Mouse (Mus musculus) gastrocnemius, adult 18-20 months (tissue): ENCODE results near the gene Gm20824. TPM values are rescaled to one million over a fixed set of nuclear protein-coding genes. Genes with fewer than 3 reads are reported as not detected.
"Not testable (repeated sequence)": the region's sequence is repeated elsewhere in the genome, so short reads cannot be mapped to it uniquely, and the experiment has no call there.

ENCODE experiments used
- DNase-seq: peaks from one replicate; pipeline ENCODE4 v3.0.0; 2021; ENCODE audit warnings: low spot score
- long read RNA-seq, 2 experiments: library from polyadenylated mRNA; stranded (forward); transcript quantifications; one replicate each; pipeline ENCODE4 v2.0.0; 2021
- total RNA-seq, 2 experiments: library from RNA; stranded (reverse); gene quantifications; 2 replicates each; pipeline ENCODE4 v1.2.3; 2021

The Gm20824 gene
- total RNA-seq = not detected
- long read RNA-seq, experiment 1 = 0 reads
- long read RNA-seq, experiment 2 = 0 reads

GRCm38 (mm10) chrY:8257607-8258006 is at the start of gene Gm20824:
Gm20824 (plus strand) TSS chrY:8257907.
- DNase-seq = not testable (repeated sequence)

Other genes with a start within 250 kb of the Gm20824 start
- gene Gm20825, start 186.4 kb upstream of the Gm20824 start, total RNA-seq = not detected